Mouse (Mus musculus) forebrain, embryonic 11.5 days (tissue): Measurements from ENCODE around the gene Ehmt2. TPM values are rescaled to one million over a fixed set of nuclear protein-coding genes. Genes with fewer than 3 reads are reported as not detected.

ENCODE experiments used
- ATAC-seq: fragments of 200-750 bp; cut with Nextera tagmentation; replicated peaks from 2 replicates; pipeline ENCODE4 v1.8.0; 2017; ENCODE audit warnings: moderate TSS enrichment; ENCODE audit not compliant: low FRiP score
- DNase-seq: peaks from one replicate; pipeline ENCODE4 v3.0.0-alpha.2; 2017; ENCODE audit warnings: low spot score
- H3K27ac ChIP-seq: fragments of 300-500 bp; sonication (generic); 2 replicates; pipeline ENCODE4 v1.5.1; 2014; ENCODE audit warnings: low read depth, low read length
- H3K27me3 ChIP-seq: fragments of 300-500 bp; sonication (generic); 2 replicates; pipeline ENCODE4 v1.6.1; 2014; ENCODE audit warnings: mild to moderate bottlenecking, low read length, mixed read lengths; ENCODE audit not compliant: control insufficient read depth, insufficient read depth
- H3K36me3 ChIP-seq: fragments of 300-500 bp; sonication (generic); 2 replicates; pipeline ENCODE4 v1.6.1; 2014; ENCODE audit warnings: mild to moderate bottlenecking, low read length, moderate library complexity, mixed read lengths; ENCODE audit not compliant: control insufficient read depth, insufficient read depth
- H3K4me1 ChIP-seq: fragments of 300-500 bp; sonication (generic); replicated peaks from 2 replicates; pipeline ENCODE4 v1.6.1; 2014; ENCODE audit warnings: low read length, mixed read lengths; ENCODE audit not compliant: control insufficient read depth, insufficient read depth
- H3K4me2 ChIP-seq: fragments of 300-500 bp; sonication (generic); 2 replicates; pipeline ENCODE4 v1.6.1; 2014; ENCODE audit warnings: low read depth, mild to moderate bottlenecking, low read length, moderate library complexity, mixed read lengths; ENCODE audit not compliant: severe bottlenecking
- H3K4me3 ChIP-seq: fragments of 300-500 bp; sonication (generic); 2 replicates; pipeline ENCODE4 v1.5.1; 2014; ENCODE audit warnings: low read depth, low read length
- H3K9ac ChIP-seq: fragments of 300-500 bp; sonication (generic); 2 replicates; pipeline ENCODE4 v1.6.1; 2014; ENCODE audit warnings: low read length
- H3K9me3 ChIP-seq: fragments of 300-500 bp; sonication (generic); 2 replicates; pipeline ENCODE4 v1.6.1; 2016; ENCODE audit warnings: low read length, mixed read lengths; ENCODE audit not compliant: control insufficient read depth
- WGBS: fragments of 180-500 bp; shearing (Covaris S2); extraction: QIAGEN DNeasy Blood & Tissue Kit; methylation state at CpG from one replicate; pipeline ENCODE4 v1.1.7; 2014; 5-methylcytosine and 5-hydroxymethylcytosine counted together
- microRNA-seq: library from miRNA; unstranded; fragments of <30 nt; microRNA quantifications from one replicate; pipeline ENCODE4, GENCODE M21; 2016; ENCODE audit not compliant: insufficient number of aligned reads
- polyA plus RNA-seq: library from polyadenylated mRNA; unstranded; fragments of >200 nt; fragmentation: Nextera tagmentation; extraction: Ambion mirVana; gene quantifications from 2 replicates; pipeline ENCODE4 v1.2.1, GENCODE M21; 2014

The Ehmt2 gene
- polyA plus RNA-seq, 1 experiment from 2014 or later = 96.8 TPM

DNA sequence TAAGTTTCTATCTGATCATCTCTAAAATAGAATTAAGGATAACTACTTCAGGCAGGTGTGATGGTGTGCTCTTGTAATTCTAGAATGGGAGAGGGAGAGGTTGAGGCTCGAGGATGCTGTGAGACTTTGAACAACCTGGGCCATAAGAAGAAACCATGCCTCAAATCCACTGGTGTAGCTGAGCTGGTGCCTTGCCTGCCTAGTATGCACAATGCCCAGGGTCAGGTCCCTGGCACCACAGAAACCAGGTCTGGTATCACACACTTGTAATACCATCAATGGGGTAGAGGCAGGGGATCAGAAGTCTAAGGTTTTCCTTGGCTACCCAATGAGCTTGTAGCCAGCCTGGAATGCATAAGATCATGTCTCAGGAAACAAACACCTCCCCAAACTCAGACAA lies 64.6 kb downstream of the Ehmt2 start:
- DNase-seq (no peak), ATAC-seq (no peak)
- H3K9me3 ChIP-seq = no peaks in the 10 kb centered on the region
- H3K9ac ChIP-seq = no peak overlapping the region
- no peak overlapping the region for H3K4me2 ChIP-seq
- H3K4me1 ChIP-seq = peaks cover 6% of the 10 kb centered on the region; the same call in 1 of the 2 replicates
- no peak overlapping the region for H3K27ac ChIP-seq
- peaks cover under 1% of the 10 kb centered on the region; the same call in 1 of the 2 replicates for H3K27me3 ChIP-seq
- H3K4me3 ChIP-seq = no peak overlapping the region
- WGBS = 59% methylated on average over 1 of the region's 1 CpGs
- no peaks in the 10 kb centered on the region for H3K36me3 ChIP-seq

Small RNAs within 50 kb of the gene (microRNA-seq; reads per million reads assigned to microRNA genes)
- gene Mir6972 = not detected

Other genes with a start within 250 kb of the Ehmt2 start
- gene Tnxb, start 227.9 kb upstream of the Ehmt2 start, polyA plus RNA-seq = 0.03 TPM in 1 of 2 replicates, not detected in the other
- gene C4b, start 154.6 kb upstream of the Ehmt2 start, polyA plus RNA-seq = 0.05 TPM in 1 of 2 replicates, not detected in the other
- gene Cyp21a1, start 93.9 kb upstream of the Ehmt2 start, polyA plus RNA-seq = not detected in 2 replicates
- 26.3 and 28.3 TPM in 2 replicates for gene Stk19, start 61.5 kb upstream of the Ehmt2 start, polyA plus RNA-seq
- 78.5 and 84.9 TPM in 2 replicates for gene Dxo, start 61.5 kb upstream of the Ehmt2 start, polyA plus RNA-seq
- gene Skiv2l, start 48.3 kb upstream of the Ehmt2 start, polyA plus RNA-seq = 53.1 and 55.1 TPM in 2 replicates
- 143 and 144 TPM in 2 replicates for gene Nelfe, start 48.1 kb upstream of the Ehmt2 start, polyA plus RNA-seq
- gene Cfb, start 36.0 kb upstream of the Ehmt2 start, polyA plus RNA-seq = 2.6 and 3.3 TPM in 2 replicates
- gene Zbtb12, start 19.0 kb upstream of the Ehmt2 start, polyA plus RNA-seq = 2.1 and 2.8 TPM in 2 replicates
- not detected in 2 replicates for gene Gm20547, start 16.4 kb upstream of the Ehmt2 start, polyA plus RNA-seq
- 1.1 and 1.7 TPM in 2 replicates for gene C2, start 204 bp upstream of the Ehmt2 start, polyA plus RNA-seq
- not detected in 2 replicates for gene Slc44a4, start 16.0 kb downstream of the Ehmt2 start, polyA plus RNA-seq
- 12.8 and 13.4 TPM in 2 replicates for gene Neu1, start 32.8 kb downstream of the Ehmt2 start, polyA plus RNA-seq
- gene Hspa1b, start 60.8 kb downstream of the Ehmt2 start, polyA plus RNA-seq = 0.24 TPM in 1 of 2 replicates, not detected in the other
- not detected in 2 replicates for gene Gm20481, start 71.4 kb downstream of the Ehmt2 start, polyA plus RNA-seq
- gene Hspa1a, start 73.7 kb downstream of the Ehmt2 start, polyA plus RNA-seq = 1.6 TPM in 2 replicates
- 1.7 and 1.8 TPM in 2 replicates for gene Hspa1l, start 74.2 kb downstream of the Ehmt2 start, polyA plus RNA-seq
- 288 and 292 TPM in 2 replicates for gene Lsm2, start 83.4 kb downstream of the Ehmt2 start, polyA plus RNA-seq
- 169 and 174 TPM in 2 replicates for gene Vars, start 102.5 kb downstream of the Ehmt2 start, polyA plus RNA-seq
- 0.15 and 0.27 TPM in 2 replicates for gene Vwa7, start 118.1 kb downstream of the Ehmt2 start, polyA plus RNA-seq
- gene Sapcd1, start 129.5 kb downstream of the Ehmt2 start, polyA plus RNA-seq = 4.0 and 4.1 TPM in 2 replicates
- gene Msh5, start 148.3 kb downstream of the Ehmt2 start, polyA plus RNA-seq = 5.8 and 7.9 TPM in 2 replicates
- 67.7 and 74.5 TPM in 2 replicates for gene Clic1, start 151.5 kb downstream of the Ehmt2 start, polyA plus RNA-seq
- 489 and 543 TPM in 2 replicates for gene Ddah2, start 160.6 kb downstream of the Ehmt2 start, polyA plus RNA-seq
- 0.20 TPM in 1 of 2 replicates, not detected in the other for gene Ly6g6c, start 166.9 kb downstream of the Ehmt2 start, polyA plus RNA-seq
- 1.3 and 1.6 TPM in 2 replicates for gene Mpig6b, start 167.7 kb downstream of the Ehmt2 start, polyA plus RNA-seq
- gene Ly6g6e, start 178.4 kb downstream of the Ehmt2 start, polyA plus RNA-seq = 0.39 and 0.57 TPM in 2 replicates
- gene Ly6g6d, start 179.6 kb downstream of the Ehmt2 start, polyA plus RNA-seq = 1.7 and 1.8 TPM in 2 replicates
- gene Ly6g6f, start 187.1 kb downstream of the Ehmt2 start, polyA plus RNA-seq = 0.72 and 0.88 TPM in 2 replicates
- 52.6 and 53.8 TPM in 2 replicates for gene Abhd16a, start 190.8 kb downstream of the Ehmt2 start, polyA plus RNA-seq
- gene Ly6g5c, start 209.8 kb downstream of the Ehmt2 start, polyA plus RNA-seq = not detected in 2 replicates
- 1.4 and 1.9 TPM in 2 replicates for gene Ly6g5b, start 217.0 kb downstream of the Ehmt2 start, polyA plus RNA-seq
- gene Gpank1, start 223.0 kb downstream of the Ehmt2 start, polyA plus RNA-seq = 29.5 and 33.7 TPM in 2 replicates
- 296 and 297 TPM in 2 replicates for gene Csnk2b, start 223.6 kb downstream of the Ehmt2 start, polyA plus RNA-seq
- 8.6 and 8.7 TPM in 2 replicates for gene D17H6S53E, start 227.9 kb downstream of the Ehmt2 start, polyA plus RNA-seq
- gene Apom, start 233.6 kb downstream of the Ehmt2 start, polyA plus RNA-seq = 0.64 and 0.88 TPM in 2 replicates
- gene Bag6, start 236.7 kb downstream of the Ehmt2 start, polyA plus RNA-seq = 96.6 and 100 TPM in 2 replicates